Mouse (Mus musculus): ENCODE results near the gene Nup214.

DNA sequence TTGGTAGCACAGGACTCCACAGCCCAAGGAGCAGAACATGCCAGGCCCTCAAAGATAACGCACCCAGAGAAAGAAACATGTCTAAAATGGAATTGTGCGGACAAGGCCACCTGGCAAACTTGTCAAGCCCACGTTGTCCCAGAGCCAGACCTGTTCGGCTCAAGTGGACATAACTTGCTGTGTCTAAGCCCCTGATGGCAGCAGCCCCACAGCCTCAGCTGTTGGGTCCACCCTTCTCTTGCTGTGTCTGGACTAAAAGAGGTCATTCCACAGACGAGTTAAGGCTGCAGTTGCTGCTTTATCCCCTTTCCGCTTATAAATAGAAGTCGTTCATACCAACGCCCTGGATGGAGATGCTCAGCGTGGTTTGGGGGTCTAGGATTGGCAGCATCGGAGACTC lies 82.3 kb downstream of the Nup214 start:
- TF ChIP-seq CTCF (IDR thresholded peaks at IDR 0.05; ENCODE audit: control insufficient read depth, insufficient read depth, insufficient read length), result no peak
- TF ChIP-seq FOSL1 (IDR thresholded peaks at IDR 0.05; ENCODE audit: insufficient read depth, low read length, poor library complexity, severe bottlenecking), result no peak
- TF ChIP-seq MAX (IDR thresholded peaks at IDR 0.05), result no peak
- TF ChIP-seq MYOD1 (IDR thresholded peaks at IDR 0.05; ENCODE audit: control insufficient read depth, insufficient read length, low read depth), result no peak
- no peak for TF ChIP-seq USF1 (IDR thresholded peaks at IDR 0.05; ENCODE audit: low read depth)
- TF ChIP-seq MYOG (IDR thresholded peaks at IDR 0.05; ENCODE audit: control insufficient read depth, extremely low read depth, insufficient read length), result no peak
